Mouse (Mus musculus) liver, adult (tissue): ENCODE measurements at regions not wholly inside any gene's neighbourhood (a gene's known extent, or its start where the extent isn't known, plus 50 kb on each side); places are given as distances from the start of the nearest gene placed in this dataset.

Experiments
- GATA4 ChIP-seq: IDR thresholded peaks from 2 replicates; pipeline ENCODE4 v1.6.1; 2014; ENCODE audit warnings: mild to moderate bottlenecking, low read length; ENCODE audit not compliant: insufficient replicate concordance

DNA sequence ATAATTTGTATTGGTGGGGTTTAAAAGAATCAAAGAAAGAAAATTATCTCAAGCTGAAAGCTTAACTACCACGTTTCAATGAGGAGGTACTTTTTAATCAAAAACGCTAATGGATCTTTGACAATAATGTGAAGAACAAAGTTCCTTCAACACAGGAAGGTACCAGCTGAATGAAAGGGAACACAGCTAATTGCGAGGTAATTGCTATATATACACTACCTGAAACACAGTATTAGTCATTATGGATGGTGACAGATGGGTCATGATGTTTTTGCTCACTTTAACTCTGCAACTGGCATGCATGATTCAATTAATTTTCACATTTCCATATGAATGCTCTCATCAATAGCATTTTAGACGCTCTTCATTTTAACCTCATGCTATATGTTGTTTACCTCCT lies 470.3 kb upstream of the C030005K15Rik start:
- no peak for TF ChIP-seq GATA4

DNA sequence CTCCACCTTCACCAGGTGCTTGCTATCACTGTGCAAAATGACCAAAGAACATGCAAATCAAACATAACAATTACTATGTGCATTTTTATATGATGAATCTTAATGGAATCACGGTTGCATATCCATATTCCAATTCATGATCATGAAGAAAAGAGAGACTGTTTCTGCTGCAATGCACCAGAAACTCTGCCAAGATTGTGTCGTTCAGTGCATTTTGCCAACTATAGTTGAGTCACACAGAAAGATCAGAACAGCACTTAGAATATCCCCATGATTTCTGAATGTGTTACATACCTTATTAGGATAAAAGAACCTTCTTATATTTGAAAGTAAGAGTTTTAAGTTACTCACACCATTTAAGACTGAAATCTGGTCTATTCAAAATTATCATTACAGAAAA lies 483.7 kb upstream of the C030005K15Rik start:
- TF ChIP-seq GATA4, result no peak

DNA sequence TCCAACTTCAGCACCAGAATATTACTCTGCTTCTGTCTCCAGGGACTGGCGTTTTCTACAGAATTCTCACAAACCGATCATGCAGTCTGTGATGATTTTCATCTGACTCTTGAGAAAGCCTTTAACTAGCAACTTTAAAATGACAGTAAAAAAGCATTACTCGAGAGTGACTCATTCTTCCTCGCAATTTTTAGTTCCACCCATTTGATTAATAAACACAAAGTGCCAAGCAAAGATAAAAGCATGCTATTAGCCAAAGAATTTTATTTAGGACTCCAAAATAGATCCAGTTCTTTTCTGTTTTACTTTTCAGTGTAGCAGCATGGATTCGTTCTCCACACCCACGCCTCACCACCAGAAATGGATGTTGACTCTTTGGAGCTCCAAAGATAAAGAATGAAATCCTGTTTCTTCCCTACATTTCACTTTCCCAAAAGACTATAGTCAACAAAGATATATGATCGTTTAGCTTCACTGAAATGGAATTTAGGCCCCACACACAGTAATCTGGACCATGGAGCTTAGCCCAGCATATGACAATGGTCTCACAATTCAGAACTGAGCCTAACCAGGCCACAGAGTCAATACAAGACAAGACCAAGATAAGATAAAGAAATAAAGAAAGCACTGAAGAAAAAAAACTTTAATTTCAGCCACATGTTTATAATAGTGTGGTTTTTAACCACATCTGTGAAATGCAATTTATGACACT lies 486.5 kb upstream of the C030005K15Rik start:
- no peak for TF ChIP-seq GATA4

DNA sequence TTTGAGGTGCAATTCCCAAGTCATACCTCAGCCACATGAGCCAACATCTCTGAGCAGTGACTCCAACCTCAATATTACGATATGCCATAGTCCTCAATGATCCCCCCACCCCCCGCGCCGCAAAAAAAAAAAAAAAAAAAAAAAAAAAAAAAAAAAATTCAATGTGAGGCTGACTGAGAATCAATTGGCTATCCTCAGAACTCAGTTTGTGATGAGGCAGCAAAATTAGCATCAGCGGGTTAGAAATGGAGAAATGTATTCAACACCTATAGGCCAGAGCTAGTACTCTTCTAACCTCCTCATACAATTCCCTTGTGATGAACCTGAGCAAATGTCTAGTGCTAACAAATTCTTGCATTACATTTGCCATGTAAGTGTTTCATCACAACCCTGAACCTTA lies 504.5 kb upstream of the C030005K15Rik start:
- no peak for TF ChIP-seq GATA4

DNA sequence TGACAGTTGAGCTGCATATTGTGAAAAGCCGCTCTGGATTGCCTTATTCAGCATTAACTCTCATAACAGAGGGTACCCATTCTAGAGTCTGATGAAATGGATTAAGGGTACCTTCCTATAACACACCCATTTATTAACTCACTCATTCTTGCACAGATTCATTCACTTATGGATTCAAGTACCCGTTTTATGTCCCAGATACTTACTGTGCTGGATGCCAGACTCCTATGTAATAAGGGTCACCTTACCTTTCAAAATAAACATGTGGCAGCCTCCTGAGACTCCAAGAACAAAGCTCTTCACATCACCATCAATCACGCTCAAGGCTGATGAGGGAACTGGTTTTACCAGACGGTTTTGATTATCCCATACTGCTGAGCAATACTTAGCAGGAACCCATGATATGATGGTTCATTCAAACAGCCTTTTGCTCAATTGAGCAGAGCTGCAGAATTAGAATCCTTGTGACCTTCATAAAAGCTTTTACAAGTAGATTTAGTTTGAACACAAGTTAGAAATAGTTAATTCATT lies 505.2 kb upstream of the C030005K15Rik start:
- no peak for TF ChIP-seq GATA4

DNA sequence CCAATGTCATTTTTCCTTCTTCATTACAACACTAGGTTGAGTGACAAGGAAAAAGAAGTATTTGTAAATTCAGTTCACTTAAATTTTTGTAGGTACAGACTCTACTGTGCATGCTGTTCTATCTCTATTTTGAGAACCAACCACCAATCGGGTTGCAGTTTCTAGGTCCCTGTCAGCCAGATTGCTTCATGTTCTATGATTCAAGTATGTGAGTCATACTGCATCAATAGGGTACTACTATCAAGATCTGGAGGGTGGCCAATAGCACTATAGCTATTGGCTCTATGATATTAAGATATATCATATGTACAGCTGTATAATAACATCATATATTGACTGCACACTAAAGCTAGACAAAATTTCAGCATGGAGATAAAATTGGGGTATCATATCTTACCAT lies 521.8 kb upstream of the C030005K15Rik start:
- no peak for TF ChIP-seq GATA4

DNA sequence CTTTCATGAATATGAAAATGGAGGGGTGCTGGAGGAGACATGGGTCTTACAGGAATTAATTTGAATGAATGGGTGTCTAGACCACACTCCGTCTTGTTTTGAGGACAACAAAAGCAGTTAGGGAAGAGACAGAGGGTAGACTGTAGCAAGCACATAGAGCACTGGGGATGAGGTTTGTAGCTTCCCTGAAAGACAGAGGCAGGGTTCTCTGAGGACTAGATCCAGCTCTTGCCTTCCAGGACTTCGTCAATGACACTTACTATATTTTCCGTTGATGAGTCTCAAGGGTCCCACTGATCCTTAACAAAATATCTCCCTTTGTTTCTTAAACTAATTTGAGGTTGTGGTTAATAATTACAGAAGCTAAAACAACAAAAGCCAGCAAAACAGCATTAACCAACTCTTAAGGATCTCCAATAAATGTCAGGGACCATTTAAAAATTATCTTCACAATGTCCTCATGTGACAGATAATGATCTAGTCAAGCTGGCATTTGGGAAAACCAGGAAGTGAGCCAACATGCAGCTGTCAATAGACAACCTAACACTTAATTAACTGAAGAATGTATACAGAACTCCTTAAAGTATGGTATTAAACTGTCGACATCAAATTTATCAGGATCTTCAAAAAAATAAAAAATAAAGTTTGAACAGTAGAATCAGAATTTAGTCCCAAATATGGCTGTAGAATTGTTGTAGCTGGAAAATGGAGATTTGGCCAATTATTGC lies 531.6 kb upstream of the C030005K15Rik start:
- TF ChIP-seq GATA4, result no peak

DNA sequence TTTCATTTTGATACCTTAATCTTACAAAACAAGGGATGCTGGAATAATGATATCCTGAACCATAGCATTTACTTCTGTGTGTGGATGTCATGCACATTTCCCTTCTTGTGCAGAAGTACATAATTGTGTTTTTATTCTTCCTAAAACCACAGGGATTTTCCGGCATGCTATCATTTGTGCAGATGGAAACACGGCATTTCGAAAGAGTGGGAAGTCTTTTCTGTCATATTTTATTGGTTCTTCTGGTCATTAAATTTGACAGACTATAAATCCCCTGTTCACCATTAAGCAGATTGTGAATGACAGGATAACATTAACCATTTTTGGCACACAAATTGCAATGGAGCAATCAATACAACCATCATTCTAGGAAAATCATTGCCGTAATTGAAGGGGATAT lies 532.7 kb upstream of the C030005K15Rik start:
- TF ChIP-seq GATA4, result no peak

DNA sequence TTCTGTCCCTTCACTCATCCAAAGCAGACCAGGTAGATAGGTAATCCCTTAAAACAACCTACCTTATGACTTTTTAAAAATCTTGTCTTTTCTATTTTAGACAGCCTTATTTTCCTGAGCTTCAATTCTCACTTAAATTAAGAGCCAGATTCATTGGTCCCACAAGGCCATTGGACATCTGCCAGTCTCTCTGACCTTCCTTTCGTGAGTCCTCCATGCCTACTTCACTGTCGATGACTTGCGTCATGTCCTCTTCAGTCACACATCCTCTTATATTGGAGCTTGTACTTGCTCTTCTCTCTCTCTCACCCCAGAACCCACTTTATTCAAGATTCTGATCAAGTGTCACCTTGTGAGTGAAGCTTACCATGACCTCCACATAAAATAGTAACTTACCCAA lies 542.0 kb upstream of the C030005K15Rik start:
- no peak for TF ChIP-seq GATA4

DNA sequence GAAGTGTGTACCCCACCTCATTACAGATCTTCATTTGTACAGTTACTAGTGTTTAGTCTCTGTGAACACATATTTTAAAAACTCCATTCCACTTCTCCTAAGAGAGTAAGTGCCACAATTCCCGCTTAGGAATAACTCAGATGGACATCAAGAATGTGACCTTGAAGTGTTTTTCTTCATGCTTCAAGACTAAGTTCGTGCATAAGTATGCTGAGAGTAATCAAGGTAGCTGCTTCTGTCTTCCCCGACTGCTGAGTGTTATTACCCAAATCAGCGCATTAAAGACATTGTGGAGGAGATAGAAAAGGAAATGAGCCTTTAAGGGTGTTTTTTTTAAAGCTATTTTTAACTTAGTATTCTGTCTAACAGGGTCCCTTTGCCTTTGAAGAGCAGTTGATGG lies 565.1 kb upstream of the C030005K15Rik start:
- TF ChIP-seq GATA4, result no peak

DNA sequence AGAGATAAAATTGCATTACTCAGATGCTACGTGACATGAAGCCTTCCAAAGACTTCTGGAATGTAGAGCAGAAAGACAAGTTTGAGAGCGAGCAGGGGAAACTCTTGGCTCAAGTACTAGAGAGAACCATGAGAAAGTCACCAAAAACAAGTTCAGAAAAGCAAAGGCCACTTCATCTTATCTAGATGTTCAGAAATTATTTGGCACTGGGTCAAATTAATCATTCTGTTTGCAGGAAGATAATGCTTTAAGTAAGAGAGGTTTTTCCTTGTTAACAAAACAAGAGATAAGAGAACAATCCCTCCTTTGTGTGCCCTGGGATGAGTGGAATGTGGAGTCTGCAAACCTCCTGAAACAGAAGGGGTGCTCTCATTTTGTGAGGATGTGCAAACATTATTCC lies 565.6 kb upstream of the C030005K15Rik start:
- TF ChIP-seq GATA4, result no peak

DNA sequence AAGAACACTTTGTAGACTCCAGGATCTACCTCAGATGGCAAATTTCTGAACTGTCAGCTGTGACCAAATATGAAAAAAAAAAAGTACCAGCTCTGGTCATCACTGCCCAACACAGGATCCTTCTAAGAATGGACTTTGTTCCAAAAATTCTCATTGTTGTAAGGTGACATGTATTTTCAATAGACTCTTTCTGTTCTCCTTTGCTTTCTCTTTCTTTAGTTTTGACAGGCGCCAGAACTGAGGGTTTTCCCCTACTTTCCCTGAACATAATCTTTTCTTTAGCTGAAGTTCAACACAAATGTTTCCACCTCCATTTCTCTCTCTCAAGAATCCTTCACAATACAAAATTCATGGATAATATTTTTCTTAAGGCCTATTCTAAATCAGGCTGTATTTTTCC lies 579.1 kb upstream of the C030005K15Rik start:
- no peak for TF ChIP-seq GATA4

DNA sequence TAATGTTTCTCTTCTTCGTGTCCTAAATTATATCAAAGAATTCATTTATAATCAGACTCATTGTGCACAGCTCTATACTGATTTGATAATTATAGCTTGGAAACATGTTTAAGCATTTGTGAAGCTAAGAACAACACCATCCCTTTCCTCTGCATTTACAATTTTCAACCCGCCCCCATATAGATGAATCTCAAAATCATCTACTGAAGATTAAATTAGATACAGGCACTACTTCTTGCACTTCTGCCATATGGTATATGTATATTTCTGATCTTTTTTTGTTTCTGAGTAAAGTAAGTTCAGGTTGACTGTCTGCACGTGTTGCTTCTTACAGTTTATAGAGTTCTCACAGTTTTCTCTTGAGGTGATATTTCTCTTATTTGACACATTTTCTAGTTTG lies 583.1 kb upstream of the C030005K15Rik start:
- no peak for TF ChIP-seq GATA4

DNA sequence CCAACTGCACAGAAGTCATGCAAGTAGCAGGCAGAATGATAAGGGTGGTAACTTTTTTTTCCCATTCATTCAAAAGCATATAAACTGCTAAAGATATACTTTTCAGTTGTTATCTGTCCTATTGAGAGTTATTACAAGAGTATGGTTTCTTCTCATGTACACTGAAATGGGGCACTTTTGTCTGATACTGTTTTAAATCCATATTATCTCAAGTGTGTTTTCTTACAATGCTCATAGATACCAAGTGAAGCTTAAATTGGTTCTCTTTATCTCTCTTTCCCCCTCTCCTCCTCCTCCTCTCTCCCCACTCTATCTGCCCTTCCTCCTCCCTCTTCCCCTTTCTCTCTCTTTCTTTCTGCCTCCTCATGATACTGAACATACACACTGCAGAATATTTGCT lies 584.8 kb upstream of the C030005K15Rik start:
- TF ChIP-seq GATA4, result no peak

DNA sequence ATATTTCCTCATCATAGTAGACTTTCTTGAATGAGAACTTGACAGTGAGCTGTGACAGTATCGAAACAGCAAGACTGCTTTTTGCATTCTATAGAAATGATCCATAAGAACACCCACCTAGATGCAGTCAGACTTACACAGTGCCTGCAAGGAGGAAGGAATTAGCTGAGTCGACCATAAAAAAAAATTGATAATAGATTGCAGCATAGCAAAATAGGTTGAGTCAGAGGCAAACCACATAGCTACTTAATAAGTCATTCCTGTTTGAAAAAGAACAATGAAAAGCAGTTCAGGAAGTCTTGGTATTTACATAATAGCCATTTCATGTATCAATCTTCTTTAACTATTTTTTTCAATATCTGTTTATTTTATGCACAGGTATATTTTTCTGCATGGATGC lies 591.9 kb upstream of the C030005K15Rik start:
- no peak for TF ChIP-seq GATA4

DNA sequence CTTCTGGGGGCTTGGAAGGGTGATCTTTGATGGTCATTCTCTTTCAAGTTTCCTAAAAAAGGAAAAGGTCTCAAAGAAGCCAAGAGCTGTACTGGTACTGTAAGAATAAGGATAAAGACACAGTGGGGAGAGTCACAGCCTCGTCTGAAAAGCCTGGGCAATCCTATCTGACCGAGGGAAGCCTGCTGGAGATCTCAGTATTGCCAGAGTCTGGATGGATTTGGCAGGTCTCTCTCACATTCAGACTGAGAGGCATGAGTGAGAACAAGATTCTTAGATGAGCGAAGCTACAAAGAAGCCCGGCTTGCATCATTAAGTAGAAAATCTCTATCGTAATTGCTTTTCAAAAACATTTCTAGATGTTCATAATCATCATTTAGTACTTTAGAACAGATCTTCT lies 590.4 kb upstream of the Atp2b1 start:
- TF ChIP-seq GATA4, result no peak
